Mouse (Mus musculus): Measurements from ENCODE around the gene Olfr113. TPM values are rescaled to one million over a fixed set of nuclear protein-coding genes. Genes with fewer than 3 reads are reported as not detected.
"Not testable (repeated sequence)": the region's sequence is repeated elsewhere in the genome, so short reads cannot be mapped to it uniquely, and the experiment has no call there.

Olfr113 gene
- polyA plus RNA-seq (2016; fragmentation: Nextera tagmentation; extraction: Ambion mirVana) = not detected in 2 replicates

- Histone ChIP-seq H3K27ac (no peak within 1 kb of the TSS), H3K9me3 (no peaks in the 10 kb centered on the region), H3K4me2 (no peak within 1 kb of the TSS), H3K9ac (no peak within 1 kb of the TSS), H3K27me3 (no peaks in the 10 kb centered on the region), H3K4me3 (replicated peaks) (no peak within 1 kb of the TSS), H3K36me3 (replicated peaks) (no peaks in the 10 kb centered on the region), H3K4me1 (no peaks in the 10 kb centered on the region)
- no peak for ATAC-seq (ENCODE audit: low FRiP score)
These were observed at the start of gene Olfr113 for GRCm38 (mm10) chr17:37577563-37577962. Olfr113 (minus strand) TSS chr17:37577663.

GRCm38 (mm10) chr17:37627009-37627408 lies 49.5 kb upstream of the Olfr113 start, which contains the start of the genes Olfr115 and Olfr116:
Olfr115 (minus strand) TSS chr17:37627109.
Olfr116 (minus strand) TSS chr17:37627199.
- Histone ChIP-seq H3K9ac (no peak within 1 kb of the TSS), H3K4me2 (no peak within 1 kb of the TSS), H3K27me3 (no peaks in the 10 kb centered on the region), H3K9me3 (no peaks in the 10 kb centered on the region), H3K4me3 (replicated peaks) (no peak within 1 kb of the TSS), H3K36me3 (replicated peaks) (no peaks in the 10 kb centered on the region), H3K4me1 (no peaks in the 10 kb centered on the region), H3K27ac (no peak within 1 kb of the TSS)
- WGBS = 88% methylated on average over 2 of the region's 2 CpGs
- ATAC-seq (ENCODE audit: low FRiP score) = no peak

- no peak for ATAC-seq (ENCODE audit: low FRiP score)
- H3K27me3 ChIP-seq = no peaks in the 10 kb centered on the region
- no peak within 1 kb of the TSS for H3K4me2 ChIP-seq
- no peak within 1 kb of the TSS for H3K9ac ChIP-seq
- H3K4me1 ChIP-seq = no peaks in the 10 kb centered on the region
- no peaks in the 10 kb centered on the region for H3K36me3 ChIP-seq (replicated peaks)
- no peaks in the 10 kb centered on the region for H3K9me3 ChIP-seq
- H3K27ac ChIP-seq = no peak within 1 kb of the TSS
- no peak within 1 kb of the TSS for H3K4me3 ChIP-seq (replicated peaks)
These were observed 15.2 kb upstream of the Olfr113 start, which contains the start of gene Olfr114 for GRCm38 (mm10) chr17:37592643-37593042. Olfr114 (minus strand) TSS chr17:37592743.

- ATAC-seq (ENCODE audit: low FRiP score) = no peak
- no peaks in the 10 kb centered on the region for H3K4me1 ChIP-seq
These were observed 8.1 kb downstream of the Olfr113 start, which contains the start of gene Olfr112 for GRCm38 (mm10) chr17:37569351-37569750. Olfr112 (minus strand) TSS chr17:37569451.

GRCm38 (mm10) chr17:37558913-37559615 lies 18.4 kb downstream of the Olfr113 start:
- H3K9me3 ChIP-seq = no peaks in the 10 kb centered on the region
- H3K36me3 ChIP-seq (replicated peaks) = no peaks in the 10 kb centered on the region
- ATAC-seq (ENCODE audit: low FRiP score) = no peak
- no peak overlapping the region for H3K9ac ChIP-seq
- WGBS = 60% methylated on average over 1 of the region's 1 CpGs
- H3K4me1 ChIP-seq = no peaks in the 10 kb centered on the region
- H3K27ac ChIP-seq = no peak overlapping the region
- H3K4me3 ChIP-seq (replicated peaks) = no peak overlapping the region
- H3K4me2 ChIP-seq = no peak overlapping the region
- no peaks in the 10 kb centered on the region for H3K27me3 ChIP-seq

More at GRCm38 (mm10) chr17:37569351-37569750, 8.1 kb downstream of the Olfr113 start, which contains the start of gene Olfr112:
- H3K36me3 ChIP-seq (replicated peaks) = no peaks in the 10 kb centered on the region
- H3K9ac ChIP-seq = no peak within 1 kb of the TSS
- H3K27ac ChIP-seq = no peak within 1 kb of the TSS
- no peaks in the 10 kb centered on the region for H3K9me3 ChIP-seq
- no peak within 1 kb of the TSS for H3K4me2 ChIP-seq
- H3K27me3 ChIP-seq = no peaks in the 10 kb centered on the region
- H3K4me3 ChIP-seq (replicated peaks) = no peak within 1 kb of the TSS

- H3K4me1 ChIP-seq = no peaks in the 10 kb centered on the region
- H3K9me3 ChIP-seq = no peaks in the 10 kb centered on the region
- no peak overlapping the region for H3K27ac ChIP-seq
- no peaks in the 10 kb centered on the region for H3K36me3 ChIP-seq (replicated peaks)
- no peak overlapping the region for H3K4me2 ChIP-seq
- H3K27me3 ChIP-seq = no peaks in the 10 kb centered on the region
- ATAC-seq (ENCODE audit: low FRiP score) = no peak
- 57% methylated on average over 3 of the region's 3 CpGs for WGBS
- no peak overlapping the region for H3K9ac ChIP-seq
- H3K4me3 ChIP-seq (replicated peaks) = no peak overlapping the region
These were observed 33.5 kb downstream of the Olfr113 start for GRCm38 (mm10) chr17:37543800-37544435.

GRCm38 (mm10) chr17:37541454-37542119 lies 35.9 kb downstream of the Olfr113 start:
- 66% methylated on average over 4 of the region's 4 CpGs for WGBS
- Histone ChIP-seq H3K9ac (no peak overlapping the region), H3K4me3 (replicated peaks) (no peak overlapping the region), H3K27ac (no peak overlapping the region), H3K27me3 (no peaks in the 10 kb centered on the region), H3K9me3 (no peaks in the 10 kb centered on the region), H3K4me1 (no peaks in the 10 kb centered on the region), H3K36me3 (replicated peaks) (no peaks in the 10 kb centered on the region), H3K4me2 (no peak overlapping the region)
- no peak for ATAC-seq (ENCODE audit: low FRiP score)

- H3K27ac ChIP-seq; ATAC-seq (ENCODE audit: low FRiP score); H3K9me3 ChIP-seq; H3K9ac ChIP-seq; H3K4me3 ChIP-seq (replicated peaks); H3K36me3 ChIP-seq (replicated peaks); H3K4me1 ChIP-seq; H3K27me3 ChIP-seq; H3K4me2 ChIP-seq: not testable (repeated sequence)
- 48% methylated on average over 1 of the region's 1 CpGs for WGBS
These were observed 39.0 kb downstream of the Olfr113 start for GRCm38 (mm10) chr17:37538416-37538815.

GRCm38 (mm10) chr17:37535173-37535572 lies 42.3 kb downstream of the Olfr113 start:
- Histone ChIP-seq H3K27me3 (no peaks in the 10 kb centered on the region), H3K4me3 (replicated peaks) (no peak overlapping the region), H3K9ac (no peak overlapping the region), H3K36me3 (replicated peaks) (no peaks in the 10 kb centered on the region), H3K4me1 (no peaks in the 10 kb centered on the region), H3K4me2 (no peak overlapping the region), H3K27ac (no peak overlapping the region), H3K9me3 (no peaks in the 10 kb centered on the region)
- no peak for ATAC-seq (ENCODE audit: low FRiP score)

- not testable (repeated sequence) for H3K36me3 ChIP-seq (replicated peaks); ATAC-seq (ENCODE audit: low FRiP score); H3K4me1 ChIP-seq; H3K27me3 ChIP-seq; H3K9me3 ChIP-seq; H3K4me2 ChIP-seq; H3K9ac ChIP-seq; H3K27ac ChIP-seq; H3K4me3 ChIP-seq (replicated peaks)
- 85% methylated on average over 1 of the region's 1 CpGs for WGBS
These were observed 52.0 kb downstream of the Olfr113 start for GRCm38 (mm10) chr17:37525427-37525826.

GRCm38 (mm10) chr17:37524612-37525011 lies 52.9 kb downstream of the Olfr113 start:
- ATAC-seq (ENCODE audit: low FRiP score); H3K36me3 ChIP-seq (replicated peaks); H3K9me3 ChIP-seq; H3K4me2 ChIP-seq; H3K27ac ChIP-seq; H3K4me1 ChIP-seq; H3K4me3 ChIP-seq (replicated peaks); H3K9ac ChIP-seq; H3K27me3 ChIP-seq: not testable (repeated sequence)

Data from forebrain, embryonic 12.5 days (tissue).